Mouse (Mus musculus) thymus, adult 2 months (tissue): ENCODE measurements around the gene Dctpp1.

ENCODE experiments used
- CTCF ChIP-seq: fragments of 200-500 bp; IDR thresholded peaks from 2 replicates; pipeline ENCODE4 v1.5.1; 2012; ENCODE audit warnings: mild to moderate bottlenecking, control low read depth, low read length, moderate library complexity, borderline replicate concordance; ENCODE audit not compliant: control insufficient read depth, poor library complexity, insufficient read depth; ENCODE audit errors: extremely low read depth
- POLR2A ChIP-seq: fragments of 200-500 bp; IDR thresholded peaks from 2 replicates; pipeline ENCODE4 v1.6.1; 2012; ENCODE audit warnings: mild to moderate bottlenecking, low read length, control low read depth, moderate library complexity; ENCODE audit not compliant: control insufficient read depth, poor library complexity, insufficient read depth; ENCODE audit errors: extremely low read depth

DNA sequence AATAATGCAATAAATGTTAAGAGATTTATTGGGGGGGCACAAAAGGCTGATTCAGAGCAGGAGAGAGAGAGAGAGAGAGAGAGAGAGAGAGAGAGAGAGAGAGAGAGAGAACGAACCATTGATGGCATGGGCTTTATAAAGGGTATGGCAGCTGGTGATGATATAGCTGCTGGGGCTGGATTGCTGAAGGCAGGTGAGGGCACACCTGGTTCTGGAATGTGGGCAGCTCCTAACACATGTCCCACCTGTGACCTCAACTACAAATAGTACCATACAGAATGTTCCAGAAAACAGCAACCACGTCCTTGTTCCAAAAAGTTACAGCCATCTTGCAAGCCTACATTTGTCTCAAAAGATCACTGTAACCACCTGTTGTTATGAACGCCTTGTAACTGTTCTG lies 29.1 kb downstream of the Dctpp1 start:
- TF ChIP-seq CTCF (no peak), POLR2A (no peak)
